Mouse (Mus musculus) brain, adult 2 months (tissue): ENCODE measurements around the gene Snrpd2.

Experiments
- DNase-seq: peaks from one replicate; pipeline ENCODE4 v3.0.0; 2011; ENCODE audit warnings: low read depth, low spot score

The Snrpd2 gene

DNA sequence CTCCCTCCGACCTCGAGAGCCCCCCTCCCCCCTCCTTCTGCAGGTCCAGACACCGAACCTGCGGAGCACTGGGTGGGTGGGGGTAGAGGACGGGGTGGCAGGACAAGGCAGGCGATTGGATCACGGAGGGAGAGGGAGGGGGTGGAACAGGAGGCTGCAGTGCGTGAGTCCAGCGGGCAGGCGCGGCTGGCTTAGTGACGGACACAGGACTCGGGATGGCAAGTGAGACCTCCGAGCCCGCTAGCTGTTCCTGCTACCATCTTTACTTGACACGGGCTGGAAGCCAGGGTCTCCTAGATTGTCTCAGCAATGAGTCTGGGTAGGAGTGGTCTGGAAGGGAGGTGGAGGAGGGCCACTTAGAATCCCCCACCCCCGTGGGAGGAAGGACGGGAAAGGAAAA, 28.5 kb downstream of the Snrpd2 start:
- DNase-seq, result peak; percentile 83

DNA sequence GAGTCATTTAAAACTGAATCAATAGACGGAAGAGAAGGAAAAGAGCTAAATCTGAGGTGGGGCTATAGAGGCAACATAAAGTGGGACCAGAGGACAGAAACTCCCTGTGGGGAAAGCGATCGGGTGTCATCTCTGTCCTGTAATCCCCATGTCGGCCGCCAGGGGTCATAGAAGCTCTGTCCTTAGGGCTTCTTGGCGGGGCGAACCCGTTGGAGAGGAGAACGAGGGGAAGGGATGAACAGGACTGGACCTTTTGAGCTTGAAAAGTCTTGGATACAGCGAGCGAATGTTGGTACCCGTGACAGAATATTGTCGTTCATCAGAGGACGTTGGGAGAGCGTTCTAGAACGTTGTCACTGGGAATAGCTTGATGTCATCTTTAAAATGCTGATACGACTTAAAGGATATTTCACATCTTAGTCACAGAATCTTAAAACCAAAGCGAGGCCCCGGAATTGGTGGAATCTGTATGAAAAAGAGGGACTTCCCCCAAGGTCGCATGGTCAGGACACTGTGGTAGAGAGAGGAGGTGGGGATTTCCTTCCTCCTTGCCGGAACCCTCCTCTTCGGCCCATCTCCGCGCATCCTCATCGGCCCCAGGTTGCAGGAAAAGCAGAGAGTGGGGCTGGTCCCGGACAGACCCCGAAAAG, 29.0 kb downstream of the Snrpd2 start:
- peak; percentile 87 for DNase-seq

DNA sequence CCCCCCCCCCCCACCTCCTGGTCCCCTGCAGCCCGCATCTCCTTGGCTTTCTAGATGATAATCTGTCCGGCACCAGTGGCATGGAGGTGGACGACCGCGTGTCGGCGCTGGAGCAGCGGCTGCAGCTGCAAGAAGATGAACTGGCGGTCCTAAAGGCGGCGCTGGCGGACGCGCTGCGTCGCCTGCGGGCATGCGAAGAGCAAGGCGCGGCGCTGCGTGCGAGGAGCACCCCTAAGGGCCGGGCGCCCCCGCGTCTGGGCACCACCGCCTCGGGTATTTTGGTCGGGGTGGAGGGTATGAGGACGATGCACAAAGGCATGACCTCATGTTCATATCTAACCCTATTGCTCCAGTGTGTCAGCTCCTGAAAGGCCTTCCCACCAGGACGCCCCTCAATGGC, 29.7 kb downstream of the Snrpd2 start:
- DNase-seq, result peak; percentile 87

DNA sequence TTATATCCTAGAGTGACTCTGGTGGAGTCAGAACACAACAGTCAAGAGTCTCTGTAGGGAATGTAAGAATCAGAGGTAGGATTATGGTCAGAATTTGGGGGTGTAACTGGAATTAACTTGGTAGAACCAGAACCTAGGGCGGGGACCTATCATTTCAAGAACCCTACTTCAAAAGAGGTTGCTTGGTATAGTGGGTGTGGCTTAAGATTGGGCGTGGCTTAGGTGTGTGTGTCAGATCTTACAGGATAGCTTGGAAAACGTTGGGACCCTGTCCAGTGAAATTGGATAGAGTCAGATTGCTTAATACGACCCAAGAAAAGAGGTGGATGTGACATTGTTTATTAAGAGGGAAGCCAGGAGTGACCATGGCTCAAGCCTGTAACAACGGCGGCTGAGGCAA, 30.4 kb downstream of the Snrpd2 start:
- DNase-seq, result no peak

DNA sequence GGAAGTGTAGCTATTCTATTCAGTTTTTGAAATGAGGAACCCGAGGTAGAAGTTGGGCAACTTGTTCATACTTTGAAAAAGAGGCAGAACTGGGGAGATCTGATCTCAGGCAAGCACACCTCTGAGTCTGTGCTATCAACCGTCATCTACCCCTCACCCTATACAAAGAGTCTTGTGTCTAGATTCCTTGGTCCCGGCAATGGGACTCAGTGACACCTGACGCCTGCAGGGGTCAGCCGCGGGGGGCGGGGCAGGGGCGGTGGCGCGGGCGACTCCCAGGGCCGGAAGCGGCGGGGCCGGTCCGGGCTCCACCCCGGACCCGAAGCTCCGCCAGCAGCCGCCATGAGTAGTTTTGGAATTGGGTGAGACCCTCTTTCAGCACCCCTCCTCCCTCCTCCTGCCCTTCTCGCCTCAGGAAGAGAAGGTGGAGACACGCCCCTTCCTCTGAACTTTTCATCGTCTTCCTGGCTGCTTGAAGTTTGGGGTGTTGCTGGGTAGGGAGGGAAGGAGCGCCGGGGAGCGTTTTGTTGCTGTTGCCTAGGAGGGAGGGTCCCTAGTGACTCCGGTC, 31.4 kb downstream of the Snrpd2 start:
- no peak for DNase-seq

DNA sequence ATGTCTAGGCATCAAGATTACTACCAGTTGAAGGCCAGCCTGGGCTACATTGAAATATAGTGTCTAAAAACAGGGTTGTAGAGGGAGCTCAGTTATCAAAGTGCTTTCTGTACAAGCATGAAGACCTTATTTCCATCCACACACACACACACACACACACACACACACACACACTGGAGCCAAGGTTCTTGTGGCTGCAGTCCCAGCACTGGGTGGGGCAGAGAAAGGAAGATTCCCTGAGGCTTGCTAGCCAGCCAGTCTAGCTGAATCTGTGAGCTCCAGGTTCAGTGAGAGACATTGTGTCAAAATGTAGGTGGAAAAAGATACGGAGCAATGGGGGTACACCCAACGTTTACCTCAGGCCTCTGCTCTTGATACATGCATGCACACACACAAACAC, 34.7 kb downstream of the Snrpd2 start:
- DNase-seq, result no peak

DNA sequence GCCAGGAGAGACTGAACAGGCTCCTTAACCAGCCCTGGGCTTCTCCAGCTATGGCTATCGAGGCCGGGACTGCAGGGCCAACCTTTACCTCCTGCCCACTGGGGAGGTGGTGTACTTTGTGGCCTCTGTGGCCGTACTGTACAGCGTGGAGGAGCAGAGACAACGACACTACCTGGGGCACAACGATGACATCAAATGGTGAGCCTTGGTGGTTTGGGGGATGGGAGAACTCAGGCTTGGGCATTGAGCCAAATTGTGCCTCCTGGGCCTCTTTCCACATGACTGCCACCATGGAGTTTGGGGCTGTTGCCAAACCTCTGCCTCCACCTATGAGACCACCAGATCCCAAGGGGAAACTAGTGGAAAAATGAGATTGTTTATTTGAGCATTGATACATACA, 35.2 kb downstream of the Snrpd2 start:
- DNase-seq, result no peak

DNA sequence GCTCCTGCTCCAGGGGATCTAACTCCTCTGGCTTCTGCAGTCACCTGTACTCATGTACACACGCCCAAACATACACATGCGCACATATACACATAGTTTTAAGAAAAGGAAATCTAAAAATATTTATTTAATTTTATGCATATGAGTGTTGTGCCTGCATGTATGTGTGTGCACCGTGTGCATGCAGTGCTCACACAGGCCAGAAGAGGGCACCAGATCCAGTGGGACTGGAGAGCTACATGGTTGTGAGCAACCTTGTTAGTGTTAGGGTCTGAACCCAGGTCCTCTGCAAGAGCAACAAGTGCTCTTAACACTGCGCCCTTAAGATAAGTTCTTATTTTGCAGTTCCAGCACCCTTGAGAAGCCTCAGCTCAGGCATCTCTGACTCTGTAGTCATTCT, 45.2 kb downstream of the Snrpd2 start:
- no peak for DNase-seq

DNA sequence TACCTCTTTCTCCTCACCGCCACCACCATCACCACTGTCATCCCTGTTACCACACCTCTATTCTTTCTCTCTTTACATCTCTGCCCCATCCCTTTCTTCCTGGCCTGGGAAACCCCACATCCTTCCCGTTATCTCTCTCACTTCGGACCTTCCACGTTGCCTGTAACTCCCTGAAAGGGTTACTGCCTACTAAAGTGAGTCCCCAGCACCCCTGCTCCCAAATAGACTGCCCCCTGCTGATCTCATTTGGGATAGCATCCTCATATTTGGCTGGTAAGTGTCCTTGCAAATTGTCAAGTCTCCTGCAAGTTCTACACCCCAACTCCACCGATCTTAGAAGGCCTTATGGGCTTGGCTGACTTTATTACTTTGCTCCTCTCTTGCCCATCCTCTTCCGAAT, 47.2 kb downstream of the Snrpd2 start:
- peak; percentile 82 for DNase-seq

DNA sequence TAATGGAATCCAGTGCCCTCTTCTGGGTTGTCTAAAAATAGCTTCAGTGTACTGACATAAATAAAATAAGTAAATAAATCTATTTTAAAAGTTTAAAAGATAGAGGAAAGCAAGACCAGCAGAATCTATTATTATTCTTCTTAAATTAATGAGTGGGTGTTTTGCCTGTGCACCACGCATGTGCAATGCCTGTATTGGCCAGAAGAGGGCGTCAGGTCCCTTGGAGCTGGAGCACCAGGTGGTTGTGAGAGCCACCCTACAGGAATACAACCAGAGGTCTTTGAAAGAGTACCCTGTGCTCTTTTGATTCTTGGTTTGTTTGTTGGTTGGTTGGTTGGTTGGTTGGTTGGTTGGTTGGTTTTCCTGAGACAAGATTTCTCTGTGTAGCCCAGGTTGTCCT, 48.5 kb downstream of the Snrpd2 start:
- DNase-seq, result peak; percentile 51

DNA sequence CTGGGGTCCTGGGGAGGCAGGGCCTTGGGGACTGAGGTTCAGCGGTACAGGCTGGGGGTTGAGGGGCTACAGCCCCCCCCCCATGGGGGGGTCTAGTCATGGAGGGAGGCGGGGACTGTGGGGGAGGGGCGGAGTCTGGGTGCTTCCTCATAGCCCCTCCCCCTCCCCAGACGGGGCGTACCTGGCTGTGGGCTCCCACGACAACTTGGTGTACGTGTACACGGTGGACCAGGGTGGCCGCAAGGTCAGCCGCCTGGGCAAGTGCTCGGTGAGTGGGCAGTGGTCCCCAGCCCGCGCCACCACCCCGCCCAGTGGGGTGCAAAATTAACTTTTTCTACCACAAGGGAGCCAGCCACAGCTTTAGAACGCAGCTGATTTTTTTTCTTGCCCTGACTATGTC, 52.1 kb downstream of the Snrpd2 start:
- DNase-seq, result no peak

DNA sequence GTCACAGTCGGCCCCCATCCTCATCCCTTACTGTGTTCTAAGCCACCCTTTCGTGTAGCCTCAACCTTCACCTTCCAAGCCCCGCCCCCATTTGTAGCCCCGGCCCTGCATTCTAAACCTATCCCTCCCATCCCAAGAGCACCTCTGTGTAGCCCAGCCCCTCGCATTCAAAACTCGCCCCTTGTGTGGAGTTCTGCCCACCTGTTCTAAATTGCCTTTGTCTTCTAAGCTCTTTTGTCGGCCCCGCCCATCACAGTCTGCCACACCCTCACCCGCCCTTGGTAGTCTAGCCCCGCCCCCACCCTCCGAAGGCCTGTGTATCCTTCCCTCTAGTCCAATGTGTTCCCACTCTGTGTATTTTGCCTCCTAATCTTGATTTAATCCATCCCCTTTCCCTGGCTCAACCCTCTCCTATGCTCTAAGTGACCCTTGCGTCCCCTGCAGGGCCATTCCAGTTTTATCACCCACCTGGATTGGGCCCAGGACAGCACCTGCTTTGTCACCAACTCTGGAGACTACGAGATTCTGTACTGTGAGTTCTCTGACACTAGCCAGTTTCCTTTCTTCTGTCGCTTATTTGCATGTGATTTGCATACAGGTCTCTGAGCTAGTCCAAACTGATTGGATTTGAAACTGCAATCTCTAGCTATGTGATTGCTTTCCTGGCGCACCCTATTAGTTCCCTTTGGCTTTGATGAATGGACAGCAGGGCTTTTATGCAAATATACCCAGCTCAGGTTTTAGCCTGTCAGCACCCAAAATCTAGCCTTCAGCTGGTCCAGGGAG, 52.7 kb downstream of the Snrpd2 start:
- DNase-seq, result no peak
